Mouse (Mus musculus) liver (tissue): Measurements from ENCODE around the gene Zfp82.
A peak's percentile ranks its signal among the peaks of the same experiment; 100 is the strongest.

Experiments
- DNase-seq: peaks from one replicate; pipeline ENCODE4 v3.0.0-alpha.2; 2020; ENCODE audit warnings: mixed read lengths

The Zfp82 gene

DNA sequence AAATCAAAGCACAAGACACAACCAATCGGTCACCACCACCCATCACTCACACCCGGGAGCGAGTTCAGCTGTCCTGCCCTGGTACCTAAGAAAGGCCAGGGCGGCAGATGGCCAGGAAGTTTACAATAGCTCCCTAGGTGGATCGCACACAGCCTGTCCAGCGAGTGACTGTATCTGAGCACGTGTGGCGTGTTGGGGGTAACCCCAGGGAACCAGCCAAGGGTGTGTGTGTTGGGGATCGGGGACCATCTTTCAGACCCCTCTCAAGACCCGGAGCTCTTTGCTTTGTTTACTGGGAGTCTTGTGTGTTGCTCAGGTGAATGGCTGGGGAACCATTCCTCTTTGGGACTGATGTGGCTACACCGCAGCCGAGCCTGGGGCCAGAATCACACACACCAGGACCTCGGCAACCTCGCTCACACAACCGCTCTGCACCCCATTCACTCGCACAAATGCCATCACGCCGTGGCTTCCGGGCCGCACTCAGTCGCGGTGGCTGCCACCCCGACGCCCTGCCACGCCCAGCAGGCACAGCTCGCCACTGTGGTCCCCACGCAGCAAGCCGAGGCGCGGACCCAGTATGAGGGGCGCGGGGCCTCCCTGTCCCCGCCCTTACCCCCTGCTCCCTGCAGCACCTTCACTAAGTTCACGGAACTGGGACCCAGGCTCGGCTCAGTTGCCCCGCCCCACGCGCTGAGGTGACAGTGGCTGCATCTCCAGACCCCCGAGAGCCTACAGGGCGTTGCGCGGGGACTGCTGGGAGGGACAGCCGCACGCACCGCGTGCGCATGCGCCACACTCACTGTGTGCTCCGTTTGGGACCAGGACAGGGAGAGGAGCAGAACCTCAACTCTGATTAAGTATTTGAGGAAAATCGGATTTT, at the start of gene Zfp82:
TSS of gene Zfp82 (minus strand) at position 755 of the 883 bp plus-strand sequence.
- DNase-seq: peak; percentile 92

DNA sequence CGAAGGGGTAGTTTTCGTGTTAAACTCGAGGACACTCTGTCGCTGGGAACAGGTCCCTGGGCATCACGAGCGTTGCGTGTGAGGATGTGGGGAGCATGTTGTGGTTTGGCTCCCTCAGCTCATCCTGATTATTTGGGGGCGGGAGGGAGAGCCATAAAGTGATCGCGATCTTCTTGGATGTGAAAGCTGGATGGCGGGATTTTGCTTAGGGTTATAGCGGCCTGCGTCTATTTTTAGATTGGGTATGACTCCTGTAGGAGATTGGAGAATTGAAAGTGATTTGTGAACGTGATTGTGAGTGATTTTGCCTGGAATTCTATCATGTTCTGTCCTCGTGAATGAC, 49.5 kb upstream of the Zfp82 start:
- DNase-seq: no peak

DNA sequence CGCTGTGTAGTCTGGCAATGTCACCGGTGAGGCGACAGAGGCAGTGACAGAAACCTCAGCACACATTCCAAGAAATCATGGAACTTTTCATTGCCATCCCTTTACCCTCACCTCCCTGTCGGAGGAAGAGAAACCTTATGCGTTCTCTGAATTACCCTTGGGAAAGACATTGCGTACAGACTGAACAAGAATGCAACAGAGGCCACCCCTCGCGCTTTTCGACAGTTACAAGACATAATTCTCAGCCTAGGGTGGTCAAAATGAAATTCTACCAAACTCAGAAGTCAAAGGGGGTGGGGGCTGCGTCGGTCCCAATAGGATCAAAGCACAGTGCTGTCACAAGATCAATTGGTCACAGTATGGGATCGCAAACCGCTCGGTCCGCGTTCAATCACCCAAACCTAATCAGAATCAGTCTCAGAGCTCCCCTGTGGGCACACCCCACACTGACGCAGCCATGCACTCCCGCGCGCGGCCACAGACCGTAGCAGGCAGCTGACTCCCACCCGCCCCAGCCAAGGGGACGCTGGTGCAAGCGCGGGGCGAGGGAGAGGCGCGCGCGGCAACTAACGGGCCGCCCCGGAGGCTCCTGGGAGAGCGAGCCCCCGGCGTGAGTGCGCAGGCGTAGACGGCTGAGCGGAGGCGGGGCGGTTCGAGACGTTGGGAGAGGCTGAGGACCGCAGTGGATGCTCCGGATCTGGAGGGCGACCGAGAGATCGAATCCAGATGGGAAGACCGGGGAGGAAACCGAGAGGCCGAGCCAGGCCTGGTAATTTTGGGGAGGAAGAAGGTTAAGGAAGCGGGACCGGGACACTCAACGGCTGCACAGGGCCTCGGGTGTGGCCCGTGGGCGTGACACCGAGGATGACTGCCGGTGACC, 48.8 kb upstream of the Zfp82 start, which contains the start of gene Zfp382:
TSS of gene Zfp382 (plus strand) at position 635 of the 880 bp plus-strand sequence.
- peak; percentile 90 for DNase-seq

DNA sequence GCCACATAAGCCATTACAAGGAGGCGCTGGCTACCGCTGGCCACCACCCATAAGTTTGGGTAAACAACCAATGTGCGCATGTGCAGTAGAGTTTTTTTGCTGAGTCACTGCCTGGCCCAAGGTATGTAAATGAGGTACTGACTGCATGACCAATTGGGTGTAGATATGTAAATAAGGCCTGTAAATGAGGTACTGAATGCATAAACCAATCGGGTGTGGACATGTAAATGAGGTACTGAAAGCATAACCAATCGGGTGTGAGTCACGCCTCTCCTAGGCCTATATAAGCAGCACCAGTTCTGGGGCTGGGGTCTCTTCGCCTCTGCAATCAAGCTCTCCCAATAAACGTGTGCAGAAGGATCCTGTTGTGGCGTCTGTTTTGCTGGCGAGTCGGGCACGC, 45.2 kb upstream of the Zfp82 start:
- peak; percentile 12 for DNase-seq

DNA sequence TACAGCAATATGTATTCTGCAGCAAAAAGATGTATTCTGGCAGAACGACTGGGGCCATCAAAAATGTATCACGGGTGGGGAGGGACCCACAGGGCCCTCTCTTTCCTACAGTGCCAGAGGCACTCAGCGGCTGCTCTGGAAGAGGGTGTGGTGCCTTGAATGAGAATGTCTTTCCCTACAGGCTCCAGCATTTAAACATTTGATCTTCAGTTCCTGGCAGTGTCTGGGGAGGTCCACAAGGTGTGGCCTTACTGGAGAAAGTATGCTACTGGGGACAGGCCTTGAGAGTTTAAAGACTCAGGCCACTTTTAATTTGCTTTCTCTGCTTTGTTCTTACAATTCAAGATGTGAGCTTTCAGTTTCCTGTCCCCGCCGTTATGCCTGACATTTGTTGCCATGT, 43.4 kb upstream of the Zfp82 start:
- no peak for DNase-seq

DNA sequence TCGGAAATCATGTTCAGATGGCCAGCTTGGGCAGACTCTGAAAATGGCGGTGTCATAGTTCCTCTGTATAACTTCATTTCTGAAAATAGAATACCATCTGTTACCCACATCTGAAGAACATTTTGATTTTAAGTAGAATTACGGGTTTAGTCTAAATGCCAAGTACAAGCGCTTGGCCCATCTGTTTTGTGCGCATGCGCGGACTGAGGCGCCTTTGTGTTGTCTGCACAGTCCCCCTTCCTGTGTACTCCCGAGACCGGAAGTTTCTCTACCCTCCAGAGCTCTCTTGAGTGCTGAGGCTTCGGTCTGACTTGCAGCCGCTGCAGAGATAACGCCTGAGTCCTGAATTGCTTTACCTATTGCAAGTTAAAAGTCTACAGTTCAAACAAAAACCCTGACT, 26.6 kb upstream of the Zfp82 start:
- no peak for DNase-seq

DNA sequence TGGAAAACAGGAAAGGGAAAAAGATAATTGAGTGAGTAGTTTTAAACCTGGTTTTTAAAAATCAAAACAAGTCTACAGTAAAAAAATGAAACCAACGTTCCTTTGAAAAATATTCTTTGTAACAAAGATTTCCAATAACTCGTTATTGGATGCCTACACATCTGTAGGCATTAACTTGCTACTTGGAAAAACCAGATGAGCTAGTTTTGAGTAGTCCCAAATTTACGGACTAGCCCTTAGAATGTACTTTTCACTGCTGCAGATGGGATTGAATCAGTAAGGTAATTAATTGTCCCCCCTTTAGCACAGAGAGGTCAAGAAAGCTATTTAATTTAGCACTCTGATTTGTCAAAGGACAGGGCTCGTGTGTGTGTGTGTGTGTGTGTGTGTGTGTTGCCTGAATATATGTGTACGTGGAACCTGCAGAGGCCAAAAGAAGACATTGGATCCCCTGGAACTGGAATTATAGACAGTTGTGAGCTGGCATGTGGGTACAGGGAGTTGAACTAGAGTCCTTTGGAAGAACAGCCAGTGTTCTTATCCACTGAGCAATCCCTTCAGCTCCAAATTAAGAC, 22.9 kb upstream of the Zfp82 start:
- DNase-seq: no peak

DNA sequence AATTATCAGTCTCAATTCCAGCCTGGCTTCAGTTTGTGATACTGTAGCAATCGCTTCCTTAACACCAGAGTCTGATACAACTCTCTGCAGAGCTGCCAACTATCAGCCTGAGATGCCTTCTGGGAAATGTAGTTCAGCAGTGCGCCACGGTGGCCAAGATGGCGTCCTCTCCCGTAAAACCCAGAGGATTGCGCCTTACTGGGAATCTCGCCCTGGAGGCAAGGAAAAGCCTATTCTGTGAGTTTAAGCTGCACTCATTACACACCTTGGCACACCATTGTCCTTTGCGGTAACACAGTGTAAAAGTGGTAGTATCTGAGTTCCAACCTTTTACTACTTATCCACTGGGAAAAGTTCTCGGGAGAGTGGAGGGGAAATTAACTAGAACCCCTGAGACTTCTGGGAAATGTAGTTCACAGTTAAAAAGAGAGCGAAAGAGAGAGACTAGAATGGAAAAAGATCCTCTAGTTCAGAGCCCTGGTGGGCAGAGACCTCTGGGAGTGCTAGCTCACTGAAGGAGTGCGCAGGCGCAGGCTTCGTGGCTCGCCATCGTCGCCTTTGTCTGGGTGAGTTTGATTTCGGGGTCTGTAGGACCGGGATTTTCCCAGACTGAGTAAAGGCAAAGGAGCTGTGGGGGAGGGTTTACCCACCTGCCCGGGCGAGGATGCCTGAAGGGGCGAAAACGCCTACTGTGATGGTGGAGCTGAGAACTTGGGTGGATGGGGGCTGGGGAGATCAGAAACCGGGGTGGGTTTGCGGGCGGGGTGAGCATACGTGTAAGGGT, 22.1 kb upstream of the Zfp82 start, which contains the start of gene Zfp260:
TSS of gene Zfp260 (plus strand) at position 132 of the 784 bp plus-strand sequence.
- DNase-seq: peak; percentile 88

DNA sequence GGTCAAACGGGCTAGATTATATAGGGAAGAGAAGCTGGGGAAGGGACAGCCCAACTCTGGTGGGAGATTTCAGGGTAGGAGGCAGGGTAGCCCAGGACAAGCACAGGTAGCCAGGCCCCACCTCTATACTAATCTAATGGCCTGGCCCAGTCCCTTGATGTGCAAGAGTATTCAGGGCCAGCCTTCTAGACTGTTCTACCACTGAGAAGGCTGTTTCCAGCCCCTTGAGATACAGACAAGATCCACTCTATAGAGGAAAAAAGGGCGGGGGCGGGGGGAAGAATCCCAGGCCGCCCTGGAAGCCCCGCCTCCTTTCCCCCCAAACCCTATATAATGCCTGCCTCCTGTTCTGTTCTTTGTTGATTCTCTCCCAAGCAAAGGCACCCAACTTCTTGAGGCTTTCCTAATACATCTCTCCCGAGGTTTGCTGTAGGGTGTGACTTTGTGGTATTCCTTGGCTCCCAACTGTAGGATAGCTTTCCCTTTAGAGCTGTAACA, 21.3 kb upstream of the Zfp82 start:
- DNase-seq: no peak

DNA sequence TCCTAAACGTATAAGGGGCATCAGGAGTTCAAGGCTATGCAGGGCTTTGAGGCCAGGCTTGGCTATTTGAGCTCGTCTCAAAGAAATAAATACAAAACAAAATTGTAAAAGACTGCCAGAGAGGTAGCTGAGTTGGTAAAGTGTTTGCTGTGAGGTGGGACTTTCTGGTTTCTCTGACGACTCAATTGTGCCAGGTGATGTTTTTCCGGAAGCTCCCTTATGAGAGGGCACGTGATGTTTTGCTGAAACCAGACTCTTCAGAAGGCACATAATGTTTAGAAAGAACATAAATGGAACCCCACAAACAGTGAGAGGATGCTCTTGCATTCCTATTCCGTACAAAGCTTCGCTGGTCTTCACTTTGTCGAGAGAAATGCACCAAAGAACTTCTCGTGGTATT, 20.0 kb upstream of the Zfp82 start:
- DNase-seq: no peak

DNA sequence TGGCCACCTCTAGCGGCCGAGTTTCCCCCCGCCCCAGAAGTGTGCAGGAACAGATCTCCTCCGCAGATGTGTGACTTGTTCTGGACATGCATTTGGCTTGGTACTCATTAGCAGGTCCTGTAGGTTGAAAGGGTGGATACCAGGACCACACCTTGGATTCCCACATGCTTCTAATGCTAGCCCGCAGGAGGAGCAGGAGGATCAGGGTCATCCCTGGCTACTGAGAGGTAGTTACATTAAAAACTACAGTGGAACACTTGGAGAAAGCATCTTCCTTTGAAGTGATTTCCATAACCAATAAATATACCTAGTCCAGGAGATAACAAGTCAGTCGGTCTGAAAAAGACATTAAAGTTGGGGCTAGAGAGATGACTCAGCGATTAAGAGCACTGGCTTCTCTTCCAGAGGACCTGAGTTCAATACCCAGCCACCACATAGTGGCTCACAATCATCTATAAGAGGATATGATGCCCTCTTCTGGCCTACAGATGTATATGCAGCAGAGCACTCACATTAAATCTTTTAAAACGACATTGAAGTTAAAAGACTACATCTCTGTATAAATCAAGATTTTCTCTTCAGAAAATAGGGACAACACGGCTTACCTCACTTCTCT, 18.4 kb upstream of the Zfp82 start:
- DNase-seq: peak; percentile 13

DNA sequence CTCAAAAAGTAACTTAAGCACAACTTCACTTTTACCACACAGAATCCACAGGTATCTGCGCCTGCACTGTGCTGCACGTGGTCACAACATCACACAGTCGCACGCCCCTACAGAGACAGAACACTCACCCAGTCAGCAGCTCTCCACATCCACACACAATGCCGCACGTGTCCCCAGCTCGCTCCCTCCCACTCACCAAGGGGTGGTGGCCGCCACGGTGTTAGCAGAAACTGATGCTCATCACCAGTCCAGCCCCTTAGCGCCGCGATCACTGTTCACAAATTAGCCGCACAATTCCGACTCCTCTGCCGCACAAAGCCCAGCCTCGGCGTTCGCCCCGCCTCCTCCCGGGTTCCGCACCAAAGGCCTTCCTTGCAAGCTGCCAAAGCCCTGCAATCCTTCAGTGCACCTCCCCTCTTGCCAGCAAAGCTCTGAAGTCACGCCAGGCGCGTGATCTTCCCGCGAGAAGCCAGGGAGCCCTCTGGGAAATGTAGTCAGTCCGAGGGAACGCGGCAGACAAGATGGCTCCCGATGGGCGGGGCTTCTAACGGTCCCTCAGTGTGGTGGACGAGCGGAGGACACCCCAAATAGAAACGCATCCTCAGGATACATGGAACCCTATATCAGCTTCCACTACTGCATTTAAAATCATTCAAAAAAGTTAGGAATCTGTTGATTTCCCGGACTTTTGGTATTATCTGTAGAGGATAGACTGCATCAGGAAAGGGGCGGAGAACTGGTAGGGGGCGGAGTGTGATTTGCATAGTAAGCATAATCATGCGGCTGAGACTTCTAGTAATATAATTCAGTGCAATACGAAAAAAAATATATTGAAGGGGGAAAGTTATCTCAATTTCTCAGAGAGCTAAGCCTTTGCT, 17.6 kb upstream of the Zfp82 start, which contains the start of the genes Gm26920 and Zfp566:
TSS of gene Gm26920 (minus strand) at position 319 of the 878 bp plus-strand sequence.
TSS of gene Zfp566 (minus strand) at position 436 of the 878 bp plus-strand sequence.
- peak; percentile 97 for DNase-seq

DNA sequence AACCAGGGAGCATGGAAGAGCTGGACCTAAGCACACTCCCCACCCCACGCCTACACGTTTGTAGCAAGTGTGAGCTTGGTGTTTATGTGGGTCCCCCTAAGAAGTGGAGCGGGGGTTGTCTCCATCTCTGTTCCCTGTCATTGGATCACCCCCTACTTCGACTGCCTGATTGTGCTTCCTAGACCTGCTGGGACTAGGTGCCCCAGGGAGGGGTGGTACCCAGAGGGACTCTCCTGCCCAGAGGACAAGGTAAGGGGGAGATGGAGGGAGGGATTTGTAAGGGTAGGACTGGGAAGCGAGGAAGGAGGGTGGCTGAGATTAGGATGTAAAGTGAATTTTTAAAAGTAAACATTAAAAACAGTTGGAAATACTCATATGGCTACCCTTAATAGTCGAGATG, 16.7 kb upstream of the Zfp82 start:
- no peak for DNase-seq

DNA sequence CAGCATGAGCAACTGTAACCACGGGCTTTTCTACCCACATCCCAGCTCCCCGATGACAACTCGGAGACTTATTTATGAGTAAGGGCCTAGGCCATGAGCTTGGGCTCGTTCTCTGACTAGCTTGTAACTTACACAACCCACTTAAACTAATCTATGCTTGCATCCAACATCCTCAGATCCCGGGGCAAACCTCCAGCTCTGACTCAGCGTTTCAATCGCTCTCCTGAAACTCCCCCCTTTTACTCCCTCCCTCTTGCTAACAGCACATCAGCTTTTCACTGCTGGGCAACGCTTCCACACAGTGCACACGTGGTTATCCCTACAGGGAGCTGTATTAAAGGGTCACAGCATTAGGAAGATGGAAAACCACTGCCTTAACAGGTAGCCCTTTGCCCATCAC, 13.8 kb upstream of the Zfp82 start:
- DNase-seq: no peak

DNA sequence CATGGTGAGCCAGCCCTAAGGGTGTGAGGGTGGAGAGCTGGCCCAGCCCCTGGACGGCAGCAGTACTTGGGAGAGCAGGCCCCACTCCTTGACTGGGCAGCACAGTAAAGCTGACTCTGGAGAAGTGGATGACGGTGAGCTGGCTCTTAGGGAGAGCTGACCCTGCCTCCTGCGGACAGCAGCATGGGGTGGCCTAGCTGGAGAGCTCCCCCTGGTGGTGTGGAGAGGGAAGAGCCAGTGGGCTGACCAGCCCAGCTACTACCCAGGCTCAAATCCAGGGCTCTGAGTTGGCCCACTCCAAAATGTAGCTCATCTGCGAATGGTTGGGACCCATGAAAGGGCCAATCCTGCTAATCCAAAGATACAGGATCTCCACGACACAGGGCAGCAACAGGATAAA, 8.1 kb downstream of the Zfp82 start:
- DNase-seq: no peak

DNA sequence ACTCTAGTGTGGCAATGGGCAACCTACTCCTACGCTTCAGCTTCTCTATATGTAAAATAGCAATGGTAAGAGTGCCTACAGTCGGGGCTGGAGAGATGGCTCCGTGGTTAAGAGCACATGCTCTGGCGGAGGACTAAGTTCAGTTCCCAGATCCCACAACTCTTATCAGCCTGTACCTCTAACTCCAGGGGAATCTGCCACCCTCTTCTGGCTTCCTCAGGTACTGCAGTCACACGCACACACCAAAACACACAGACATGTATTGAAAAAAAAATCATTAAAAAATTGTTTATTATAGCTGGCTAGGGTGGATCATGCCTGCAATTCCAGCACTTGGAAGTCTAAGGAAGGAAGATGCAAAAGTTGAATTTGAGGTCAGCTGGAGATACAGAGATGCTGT, 10.2 kb downstream of the Zfp82 start:
- DNase-seq: peak; percentile 30

DNA sequence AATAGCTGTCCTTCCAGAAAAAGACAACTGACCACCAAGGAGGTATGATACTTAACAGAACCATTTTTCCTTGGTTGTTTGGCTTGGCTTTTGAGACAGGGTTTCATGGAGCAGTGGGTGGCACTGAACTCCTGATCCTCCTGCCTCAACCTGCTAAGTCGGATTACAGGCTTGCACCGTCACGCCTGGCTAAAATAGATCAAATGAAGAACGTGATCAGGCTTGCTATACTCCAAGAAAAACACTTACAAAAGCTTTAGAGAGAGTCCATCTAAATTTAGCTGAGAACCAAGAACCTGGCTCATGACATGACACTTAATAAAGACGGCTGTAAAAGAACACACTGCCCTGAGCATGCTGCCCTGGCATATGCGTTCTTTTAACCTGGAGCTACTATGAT, 12.4 kb downstream of the Zfp82 start:
- no peak for DNase-seq

DNA sequence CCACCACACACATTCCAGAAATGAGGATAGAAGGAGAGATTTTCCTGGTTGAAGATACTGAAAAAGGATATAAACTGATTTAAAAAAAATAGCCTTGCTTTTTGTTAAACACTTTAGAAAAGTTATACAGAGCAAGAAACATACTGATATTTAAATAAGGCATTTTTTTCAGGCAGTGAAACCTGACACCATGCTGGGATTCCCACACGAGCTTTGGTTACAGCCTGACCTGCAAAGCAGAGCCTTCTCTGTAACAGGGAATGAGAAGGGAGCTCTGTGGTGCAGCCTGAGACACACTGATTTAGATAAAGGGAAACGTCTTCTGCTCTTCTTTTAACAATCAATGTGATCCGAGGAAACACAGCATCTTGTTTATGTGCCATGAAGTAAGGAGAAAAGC, 19.1 kb downstream of the Zfp82 start:
- no peak for DNase-seq

DNA sequence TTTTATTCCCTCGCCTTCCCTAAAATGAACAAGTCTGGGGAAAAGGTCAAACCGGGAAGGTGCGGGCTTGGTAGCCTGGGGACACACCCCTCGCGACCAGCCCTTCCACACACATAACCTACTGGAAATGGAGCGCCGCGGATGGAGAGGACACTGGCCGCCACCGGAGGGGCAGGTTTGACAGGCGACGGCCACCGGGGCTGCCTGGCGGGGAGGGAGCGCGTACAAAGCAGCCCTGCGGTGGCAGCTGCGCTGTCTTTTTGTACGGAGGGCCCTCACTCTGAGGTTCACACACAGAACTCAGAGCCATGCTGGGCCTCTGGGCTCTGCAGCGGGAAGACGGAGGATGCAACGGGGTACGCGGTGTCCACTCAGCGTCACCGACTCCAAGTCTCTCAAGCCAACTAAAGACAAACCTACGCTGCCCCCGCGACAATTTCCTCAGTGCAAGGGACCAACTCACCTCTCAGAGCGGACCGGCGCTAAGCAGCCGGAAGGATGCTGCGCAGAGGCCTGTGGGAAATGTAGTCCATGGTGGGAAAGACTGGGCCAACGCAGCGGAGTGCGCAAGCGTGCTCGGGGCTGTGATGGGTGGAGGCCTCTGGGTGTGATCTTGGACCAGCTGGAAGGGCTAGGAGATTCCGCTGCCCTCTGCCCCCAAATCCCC, 21.7 kb downstream of the Zfp82 start, which contains the start of gene Zfp14:
TSS of gene Zfp14 (minus strand) at position 499 of the 667 bp plus-strand sequence.
- peak; percentile 90 for DNase-seq

DNA sequence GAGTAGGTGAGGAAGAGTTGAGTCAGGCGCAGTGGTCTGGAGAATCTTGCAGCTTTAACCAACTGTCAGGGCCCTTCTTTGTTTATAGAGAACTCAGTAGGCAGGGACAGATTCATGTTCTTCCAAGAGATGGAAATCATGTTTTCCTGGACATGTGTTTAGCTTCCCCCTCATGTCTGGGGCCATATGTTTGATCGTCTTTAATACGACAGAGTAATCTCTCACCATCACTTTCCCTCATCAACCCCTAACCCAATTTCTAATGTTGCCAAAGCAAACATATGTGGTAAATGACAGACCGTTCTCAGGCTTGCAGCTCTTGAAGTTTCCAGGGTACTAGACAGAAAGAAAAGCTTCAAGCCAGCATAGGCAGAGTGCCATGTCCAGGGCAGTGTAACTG, 24.6 kb downstream of the Zfp82 start:
- no peak for DNase-seq
